ENCODE assay signal across 8 mouse cellular contexts in the genomic region with DNA sequence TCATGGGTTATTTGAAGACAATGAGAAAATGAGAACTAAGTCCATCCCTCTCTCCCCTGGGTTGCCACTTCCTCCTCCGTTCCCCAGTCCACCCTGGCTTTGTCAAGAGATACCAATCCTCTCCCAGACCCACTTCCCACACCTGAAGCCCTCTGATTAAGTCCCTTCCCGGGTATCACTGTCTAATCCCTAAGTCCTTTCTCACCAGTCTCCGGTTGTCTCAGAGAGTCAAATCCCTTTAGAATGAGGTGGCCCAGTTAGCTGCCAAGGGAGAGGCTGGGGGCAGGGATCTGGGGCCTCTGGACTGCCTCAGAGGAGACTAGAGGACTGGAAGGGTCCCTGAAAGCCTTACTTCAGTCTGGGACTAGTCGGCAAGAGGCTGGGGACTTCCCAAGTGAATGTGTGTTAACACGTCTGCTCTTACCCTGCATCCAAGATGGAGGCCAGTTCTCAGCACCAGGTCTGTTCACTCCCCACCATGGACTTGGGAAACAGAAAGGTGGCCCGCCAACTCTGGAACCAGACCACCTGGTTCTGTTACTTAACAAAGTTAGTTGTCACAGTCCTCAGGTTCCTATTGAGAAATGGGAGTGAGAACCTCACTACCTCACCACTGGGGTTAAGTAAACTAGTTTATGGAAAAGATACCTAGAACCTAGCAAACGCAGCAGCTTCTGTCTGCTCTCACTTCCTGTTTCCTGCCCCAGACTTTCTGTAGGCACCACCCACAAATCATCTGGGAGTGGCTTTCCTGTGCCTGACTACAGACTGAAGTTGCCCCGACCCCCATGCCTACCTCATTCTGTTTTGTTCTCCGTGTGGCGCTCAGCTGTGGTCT. TPM values are rescaled to one million over a fixed set of nuclear protein-coding genes. Genes with fewer than 3 reads are reported as not detected.
A peak's percentile ranks its signal among the peaks of the same experiment; 100 is the strongest.
DNase-seq lines count a peak whose midpoint lies in the region; ATAC-seq and TF ChIP-seq lines count a peak whose summit lies in the region.

A gene (minus strand): TSS at position 674 of the 838 bp plus-strand sequence.

- peak; percentile 22; the same call in 1 of the 2 replicates for TF ChIP-seq POLR2A in spleen, adult 2 months (IDR thresholded peaks at IDR 0.05; ENCODE audit: low read depth, low read length)

- DNase-seq in spleen, adult 2 months (ENCODE audit: low read depth in 1 of 2, low spot score in 2 of 2) = peak; percentile 29 to 50
- no peak for DNase-seq in spleen, postnatal 14 days (ENCODE audit: low spot score in 2 of 2)
- peak; percentile 54 for DNase-seq in lung, postnatal 10 days
- DNase-seq in cerebellum, adult 9-10 months = no peak
- DNase-seq in adrenal gland, adult (ENCODE audit: inconsistent age in 2 of 2, low spot score in 1 of 2) = no peak

- H3K4me2 ChIP-seq in intestine, postnatal 0 days (replicated peaks; ENCODE audit: low read depth) = no peak within 1 kb of the TSS
- no peak within 1 kb of the TSS for H3K4me2 ChIP-seq in hindbrain, embryonic 12.5 days (replicated peaks)

- 0 out of 2 replicates have a peak within 1 kb of the TSS, but pooled peaks have one; percentile 10 for H3K27ac ChIP-seq in spleen, adult 2 months (ENCODE audit: insufficient read depth, low read length)
- H3K27ac ChIP-seq in intestine, postnatal 0 days (ENCODE audit: low read depth, low read length) = no peak within 1 kb of the TSS
- no peak within 1 kb of the TSS for H3K27ac ChIP-seq in hindbrain, embryonic 12.5 days

- TF ChIP-seq CTCF in spleen, adult 2 months (IDR thresholded peaks at IDR 0.05; ENCODE audit: extremely low read depth, insufficient read depth, insufficient read length, insufficient replicate concordance) = no peak
- no peak for TF ChIP-seq CTCF in intestine, postnatal 0 days (IDR thresholded peaks at IDR 0.05; ENCODE audit: low read depth)

- 0 out of 2 replicates have a peak, but pooled peaks cover 5% of the 10 kb centered on the region for H3K9me3 ChIP-seq in intestine, postnatal 0 days (ENCODE audit: control insufficient read depth)
- peaks cover 5% of the 10 kb centered on the region; the same call in 1 of the 2 replicates for H3K9me3 ChIP-seq in hindbrain, embryonic 12.5 days (replicated peaks)

- H3K9ac ChIP-seq in intestine, postnatal 0 days (ENCODE audit: low read depth, low read length) = no peak within 1 kb of the TSS
- H3K9ac ChIP-seq in hindbrain, embryonic 12.5 days = no peak within 1 kb of the TSS; the same call in 1 of the 2 replicates

- 61% methylated on average over 10 of the region's 10 CpGs for WGBS in spleen, adult 2 months
- WGBS in intestine, postnatal 0 days = 81% methylated on average over 10 of the region's 10 CpGs
- WGBS in hindbrain, embryonic 12.5 days = 73% methylated on average over 10 of the region's 10 CpGs

- ATAC-seq in granulocyte monocyte progenitor cell, adult 5-6 weeks (replicated peaks; ENCODE audit: poor library complexity, severe bottlenecking) = peak; percentile 78
- ATAC-seq in intestine, postnatal 0 days = no peak
- no peak for ATAC-seq in hindbrain, embryonic 12.5 days (ENCODE audit: low FRiP score)

- H3K36me3 ChIP-seq in spleen, adult 2 months (ENCODE audit: control insufficient read depth, insufficient read depth, low read length) = no peaks in the 10 kb centered on the region
- no peaks in the 10 kb centered on the region for H3K36me3 ChIP-seq in intestine, postnatal 0 days (ENCODE audit: control insufficient read depth, insufficient read depth)
- no peaks in the 10 kb centered on the region for H3K36me3 ChIP-seq in hindbrain, embryonic 12.5 days

- no peak within 1 kb of the TSS for H3K4me3 ChIP-seq in spleen, adult 2 months (ENCODE audit: extremely low read depth, insufficient read depth, insufficient read length)
- H3K4me3 ChIP-seq in intestine, postnatal 0 days (ENCODE audit: low read depth, low read length) = no peak within 1 kb of the TSS
- no peak within 1 kb of the TSS for H3K4me3 ChIP-seq in hindbrain, embryonic 12.5 days

- peaks cover 7% of the 10 kb centered on the region for H3K4me1 ChIP-seq in spleen, adult 2 months (ENCODE audit: control insufficient read depth, insufficient read depth, insufficient read length)
- peaks cover 4% of the 10 kb centered on the region; the same call in 1 of the 2 replicates for H3K4me1 ChIP-seq in intestine, postnatal 0 days (replicated peaks; ENCODE audit: control insufficient read depth, insufficient read depth, low read length)
- H3K4me1 ChIP-seq in hindbrain, embryonic 12.5 days = peaks cover 7% of the 10 kb centered on the region; the same call in 1 of the 2 replicates

- H3K27me3 ChIP-seq in spleen, adult 2 months (ENCODE audit: control insufficient read depth, insufficient read depth, low read length) = peaks cover 9% of the 10 kb centered on the region
- H3K27me3 ChIP-seq in intestine, postnatal 0 days (replicated peaks; ENCODE audit: control insufficient read depth, insufficient read depth, low read length) = no peaks in the 10 kb centered on the region
- H3K27me3 ChIP-seq in hindbrain, embryonic 12.5 days = peaks cover 18% of the 10 kb centered on the region

RNA-seq across cellular contexts. Expression of the gene that starts here (rescaled TPM):
- 1.9 and 2.9 TPM in 2 replicates for polyA plus RNA-seq in spleen, adult 2 months (2012; rRNA removed)
- total RNA-seq in granulocyte monocyte progenitor cell, adult 5-6 weeks (2014; fragmentation: Nextera tagmentation) = not detected in 2 replicates
- total RNA-seq in granulocyte monocyte progenitor cell, adult 5-6 weeks (2017) = not detected in 2 replicates
- 7.6 and 8.4 TPM in 2 replicates for polyA plus RNA-seq in intestine, postnatal 0 days (2015; fragmentation: Nextera tagmentation; extraction: Ambion mirVana)
- 1.8 and 3.1 TPM in 2 replicates for polyA plus RNA-seq in hindbrain, embryonic 12.5 days (2016; fragmentation: Nextera tagmentation; extraction: Ambion mirVana)

Comparison
In these comparisons a context has a peak if more than half of its experiments do, and no peak if none do; other contexts are left out.
1. DNase-seq: peak in spleen, adult 2 months (2 of 2) and lung, postnatal 10 days (single experiment); none in spleen, postnatal 14 days (0 of 2), cerebellum, adult 9-10 months (single experiment) and adrenal gland, adult (0 of 2).
2. Peak in ATAC-seq in granulocyte monocyte progenitor cell, adult 5-6 weeks; RNA of the gene not detected or under 1 TPM.